Mouse (Mus musculus): ENCODE results near the gene Zswim3. TPM values are rescaled to one million over a fixed set of nuclear protein-coding genes. Genes with fewer than 3 reads are reported as not detected.

The Zswim3 gene
- total RNA-seq, 2 experiments from 2014 or later = 1.2 to 1.4 TPM

GRCm38 (mm10) chr2:164805332-164805718 lies 427 bp downstream of the Zswim3 start:
- DNase-seq = no peak

- DNase-seq = no peak
These were observed 1.7 kb downstream of the Zswim3 start for GRCm38 (mm10) chr2:164806614-164807013.

GRCm38 (mm10) chr2:164813557-164813956 lies 8.7 kb downstream of the Zswim3 start:
- DNase-seq = no peak

GRCm38 (mm10) chr2:164815348-164815747 lies 10.4 kb downstream of the Zswim3 start:
- no peak for DNase-seq

- no peak for DNase-seq
These were observed 10.9 kb downstream of the Zswim3 start for GRCm38 (mm10) chr2:164815821-164816220.

- DNase-seq = no peak
These were observed 12.3 kb downstream of the Zswim3 start for GRCm38 (mm10) chr2:164817206-164817605.

GRCm38 (mm10) chr2:164817703-164818102 lies 12.8 kb downstream of the Zswim3 start:
- no peak for DNase-seq

- DNase-seq = no peak
These were observed 16.2 kb downstream of the Zswim3 start for GRCm38 (mm10) chr2:164821060-164821459.

- peak; percentile 100 for DNase-seq
These were observed 17.8 kb downstream of the Zswim3 start, which contains the start of gene Zswim1 for GRCm38 (mm10) chr2:164822636-164823165. Zswim1 (plus strand) TSS chr2:164822686.

- DNase-seq = no peak
These were observed 18.3 kb downstream of the Zswim3 start for GRCm38 (mm10) chr2:164823181-164823585.

- DNase-seq = no peak
These were observed 19.1 kb downstream of the Zswim3 start for GRCm38 (mm10) chr2:164823969-164824368.

- no peak for DNase-seq
These were observed 20.6 kb downstream of the Zswim3 start for GRCm38 (mm10) chr2:164825521-164825920.

GRCm38 (mm10) chr2:164827146-164827850 lies 22.4 kb downstream of the Zswim3 start:
- no peak for DNase-seq

GRCm38 (mm10) chr2:164828437-164828836 lies 23.5 kb downstream of the Zswim3 start, which contains the start of gene Spata25:
Spata25 (minus strand) TSS chr2:164828537.
- no peak for DNase-seq

- no peak for DNase-seq
These were observed 24.2 kb downstream of the Zswim3 start for GRCm38 (mm10) chr2:164829090-164829489.

GRCm38 (mm10) chr2:164831029-164831428 lies 26.1 kb downstream of the Zswim3 start:
- no peak for DNase-seq

- DNase-seq = no peak
These were observed 27.3 kb downstream of the Zswim3 start for GRCm38 (mm10) chr2:164832032-164832747.

- DNase-seq = peak; percentile 66
These were observed 27.9 kb downstream of the Zswim3 start, which contains the start of gene Ctsa for GRCm38 (mm10) chr2:164832748-164833301. Ctsa (plus strand) TSS chr2:164832873.

GRCm38 (mm10) chr2:164833314-164833959 lies 28.5 kb downstream of the Zswim3 start, which contains the start of gene Neurl2:
Neurl2 (minus strand) TSS chr2:164833456.
- peak; percentile 90 for DNase-seq

- DNase-seq = no peak
These were observed 29.6 kb downstream of the Zswim3 start for GRCm38 (mm10) chr2:164834531-164834930.

- DNase-seq = no peak
These were observed 30.3 kb downstream of the Zswim3 start for GRCm38 (mm10) chr2:164835164-164835563.

GRCm38 (mm10) chr2:164845782-164846181 lies 40.9 kb downstream of the Zswim3 start:
- DNase-seq = no peak

All from gastrocnemius, postnatal 10 days (tissue).